Mouse (Mus musculus) heart, embryonic 13.5 days (tissue): ENCODE results near the gene Sar1b. TPM values are rescaled to one million over a fixed set of nuclear protein-coding genes. Genes with fewer than 3 reads are reported as not detected.
A peak's percentile ranks its signal among the peaks of the same experiment; 100 is the strongest.
"Not testable (repeated sequence)": the region's sequence is repeated elsewhere in the genome, so short reads cannot be mapped to it uniquely, and the experiment has no call there.

ENCODE experiments used
- ATAC-seq: fragments of 200-750 bp; cut with Nextera tagmentation; 2 replicates; pipeline ENCODE4 v1.8.0; 2017; ENCODE audit warnings: moderate TSS enrichment; ENCODE audit not compliant: insufficient number of reproducible peaks, low FRiP score, low TSS enrichment; ENCODE audit errors: extremely low read depth
- H3K27ac ChIP-seq: fragments of 300-500 bp; sonication (generic); replicated peaks from 2 replicates; pipeline ENCODE4 v1.5.1; 2015; ENCODE audit warnings: moderate library complexity, mild to moderate bottlenecking, inconsistent platforms
- H3K27me3 ChIP-seq: fragments of 300-500 bp; sonication (generic); replicated peaks from 2 replicates; pipeline ENCODE4 v1.6.1; 2015; ENCODE audit warnings: mild to moderate bottlenecking, inconsistent platforms
- H3K36me3 ChIP-seq: fragments of 300-500 bp; sonication (generic); 2 replicates; pipeline ENCODE4 v1.6.1; 2015; ENCODE audit warnings: mild to moderate bottlenecking, inconsistent platforms
- H3K4me1 ChIP-seq: fragments of 300-500 bp; sonication (generic); 2 replicates; pipeline ENCODE4 v1.6.1; 2015; ENCODE audit warnings: inconsistent platforms
- H3K4me2 ChIP-seq: fragments of 300-500 bp; sonication (generic); 2 replicates; pipeline ENCODE4 v1.6.1; 2015; ENCODE audit warnings: inconsistent platforms, mild to moderate bottlenecking, moderate library complexity
- H3K4me3 ChIP-seq: fragments of 300-500 bp; sonication (generic); 2 replicates; pipeline ENCODE4 v1.5.1; 2015; ENCODE audit warnings: moderate library complexity, mild to moderate bottlenecking, inconsistent platforms
- H3K9ac ChIP-seq: fragments of 300-500 bp; sonication (generic); 2 replicates; pipeline ENCODE4 v1.6.1; 2015; ENCODE audit warnings: inconsistent platforms, mild to moderate bottlenecking, moderate library complexity
- H3K9me3 ChIP-seq: fragments of 300-500 bp; sonication (generic); 2 replicates; pipeline ENCODE4 v1.6.1; 2016; ENCODE audit warnings: inconsistent platforms
- WGBS: fragments of 180-500 bp; shearing (Covaris S2); methylation state at CpG from one replicate; pipeline ENCODE4 v1.1.7; 2015; ENCODE audit warnings: mixed read lengths; 5-methylcytosine and 5-hydroxymethylcytosine counted together
- polyA plus RNA-seq: library from polyadenylated mRNA; unstranded; fragments of >200 nt; fragmentation: Nextera tagmentation; extraction: Ambion mirVana; gene quantifications from 2 replicates; pipeline ENCODE4 v1.2.1, GENCODE M21; 2015

Gene Sar1b
- 133 TPM in 2 replicates for polyA plus RNA-seq

- Histone ChIP-seq H3K4me3 (peak within 1 kb of the TSS; percentile 98), H3K27me3 (peaks cover 9% of the 10 kb centered on the region), H3K4me2 (peak within 1 kb of the TSS; percentile 94), H3K9ac (peak within 1 kb of the TSS; percentile 97), H3K27ac (no peak within 1 kb of the TSS), H3K36me3 (no peaks in the 10 kb centered on the region), H3K4me1 (peaks cover 31% of the 10 kb centered on the region), H3K9me3 (no peaks in the 10 kb centered on the region)
- WGBS = 3% methylated on average over 30 of the region's 30 CpGs
- ATAC-seq = no peak; the same call in 1 of the 2 replicates
These were observed at the start of gene Sar1b, which contains the start of gene Sec24a for GRCm38 (mm10) chr11:51763213-51763907. Gene Sar1b (plus strand): TSS chr11:51763687. Gene Sec24a (minus strand): TSS chr11:51763634.

- no peak overlapping the region for H3K4me3 ChIP-seq
- H3K9ac ChIP-seq = no peak overlapping the region
- H3K36me3 ChIP-seq = peaks cover 97% of the 10 kb centered on the region
- WGBS = 84% methylated on average over 11 of the region's 11 CpGs
- no peak overlapping the region for H3K4me2 ChIP-seq
- no peaks in the 10 kb centered on the region for H3K4me1 ChIP-seq
- no peaks in the 10 kb centered on the region for H3K27me3 ChIP-seq
- no peak overlapping the region for H3K27ac ChIP-seq
- no peaks in the 10 kb centered on the region for H3K9me3 ChIP-seq
- no peak for ATAC-seq
These were observed 42.4 kb upstream of the Sar1b start for GRCm38 (mm10) chr11:51721066-51721465.

GRCm38 (mm10) chr11:51732883-51733282 is 30.6 kb upstream of the Sar1b start:
- no peak overlapping the region for H3K4me3 ChIP-seq
- peaks cover 62% of the 10 kb centered on the region for H3K36me3 ChIP-seq
- WGBS = 76% methylated on average over 1 of the region's 1 CpGs
- H3K4me1 ChIP-seq = no peaks in the 10 kb centered on the region
- H3K27me3 ChIP-seq = no peaks in the 10 kb centered on the region
- H3K4me2 ChIP-seq = no peak overlapping the region
- H3K9me3 ChIP-seq = no peaks in the 10 kb centered on the region
- no peak for ATAC-seq
- H3K27ac ChIP-seq = no peak overlapping the region
- no peak overlapping the region for H3K9ac ChIP-seq

- peaks cover 71% of the 10 kb centered on the region for H3K36me3 ChIP-seq
- not testable (repeated sequence) for H3K27ac ChIP-seq, H3K4me3 ChIP-seq, H3K27me3 ChIP-seq, H3K4me1 ChIP-seq, H3K4me2 ChIP-seq, ATAC-seq, H3K9me3 ChIP-seq, H3K9ac ChIP-seq
- WGBS = 93% methylated on average over 13 of the region's 13 CpGs
These were observed 29.3 kb upstream of the Sar1b start for GRCm38 (mm10) chr11:51734218-51734617.

- H3K36me3 ChIP-seq = peaks cover 73% of the 10 kb centered on the region
These were observed 24.7 kb upstream of the Sar1b start for GRCm38 (mm10) chr11:51738651-51739403.

GRCm38 (mm10) chr11:51740701-51741100 is 22.8 kb upstream of the Sar1b start:
- Histone ChIP-seq H3K27ac (no peak overlapping the region), H3K9ac (no peak overlapping the region), H3K9me3 (no peaks in the 10 kb centered on the region), H3K36me3 (peaks cover 78% of the 10 kb centered on the region), H3K4me3 (no peak overlapping the region), H3K4me2 (no peak overlapping the region), H3K4me1 (0 out of 2 replicates have a peak, but pooled peaks cover 3% of the 10 kb centered on the region), H3K27me3 (no peaks in the 10 kb centered on the region)
- ATAC-seq = no peak
- WGBS = 91% methylated on average over 3 of the region's 3 CpGs

More at GRCm38 (mm10) chr11:51738651-51739403, 24.7 kb upstream of the Sar1b start:
- Histone ChIP-seq H3K4me3 (no peak overlapping the region), H3K9ac (no peak overlapping the region), H3K27me3 (no peaks in the 10 kb centered on the region), H3K9me3 (no peaks in the 10 kb centered on the region), H3K27ac (no peak overlapping the region), H3K4me1 (0 out of 2 replicates have a peak, but pooled peaks cover 3% of the 10 kb centered on the region), H3K4me2 (no peak overlapping the region)
- ATAC-seq = no peak
- WGBS = 80% methylated on average over 3 of the region's 3 CpGs

- WGBS = 81% methylated on average over 1 of the region's 1 CpGs
- Histone ChIP-seq H3K36me3 (peaks cover 68% of the 10 kb centered on the region), H3K4me2 (no peak overlapping the region), H3K9me3 (0 out of 2 replicates have a peak, but pooled peaks cover 2% of the 10 kb centered on the region), H3K4me3 (no peak overlapping the region), H3K4me1 (no peaks in the 10 kb centered on the region), H3K27ac (no peak overlapping the region), H3K27me3 (no peaks in the 10 kb centered on the region), H3K9ac (no peak overlapping the region)
- ATAC-seq = no peak
These were observed 17.4 kb upstream of the Sar1b start for GRCm38 (mm10) chr11:51746096-51746495.

- H3K27me3 ChIP-seq, H3K9me3 ChIP-seq, H3K9ac ChIP-seq, H3K27ac ChIP-seq, H3K4me2 ChIP-seq, H3K4me3 ChIP-seq, ATAC-seq: not testable (repeated sequence)
- Histone ChIP-seq H3K4me1 (peaks cover 27% of the 10 kb centered on the region), H3K36me3 (peaks cover 30% of the 10 kb centered on the region)
- 64% methylated on average over 6 of the region's 6 CpGs for WGBS
These were observed 11.8 kb upstream of the Sar1b start for GRCm38 (mm10) chr11:51751623-51752225.

- Histone ChIP-seq H3K27ac (peak overlapping the region; percentile 83), H3K27me3 (peaks cover 4% of the 10 kb centered on the region), H3K4me2 (peak overlapping the region; percentile 89), H3K9me3 (no peaks in the 10 kb centered on the region), H3K9ac (peak overlapping the region; percentile 98), H3K4me3 (peak overlapping the region; percentile 96), H3K4me1 (peaks cover 31% of the 10 kb centered on the region), H3K36me3 (peaks cover 6% of the 10 kb centered on the region)
- under 1% methylated on average over 45 of the region's 46 CpGs for WGBS
- peak; percentile 60; the same call in 1 of the 2 replicates for ATAC-seq
These were observed 7.7 kb upstream of the Sar1b start for GRCm38 (mm10) chr11:51755621-51756311.

GRCm38 (mm10) chr11:51756352-51756771 is 7.1 kb upstream of the Sar1b start:
- Histone ChIP-seq H3K9me3 (no peaks in the 10 kb centered on the region), H3K27ac (peak overlapping the region; percentile 83), H3K4me1 (peaks cover 31% of the 10 kb centered on the region), H3K4me2 (peak overlapping the region; percentile 89), H3K9ac (peak overlapping the region; percentile 98), H3K27me3 (peaks cover 4% of the 10 kb centered on the region), H3K36me3 (peaks cover 5% of the 10 kb centered on the region), H3K4me3 (peak overlapping the region; percentile 96)
- ATAC-seq = peak; percentile 89
- WGBS = under 1% methylated on average over 40 of the region's 41 CpGs

GRCm38 (mm10) chr11:51757023-51757422 is 6.5 kb upstream of the Sar1b start:
- peak overlapping the region; percentile 98 for H3K9ac ChIP-seq
- H3K4me3 ChIP-seq = peak overlapping the region; percentile 96
- WGBS = 69% methylated on average over 11 of the region's 11 CpGs
- peaks cover 28% of the 10 kb centered on the region for H3K4me1 ChIP-seq
- no peak for ATAC-seq
- H3K36me3 ChIP-seq = peaks cover 5% of the 10 kb centered on the region
- peak overlapping the region; percentile 83 for H3K27ac ChIP-seq
- H3K27me3 ChIP-seq = peaks cover 8% of the 10 kb centered on the region
- H3K4me2 ChIP-seq = peak overlapping the region; percentile 89
- H3K9me3 ChIP-seq = no peaks in the 10 kb centered on the region
